Mouse (Mus musculus) hindbrain, embryonic 15.5 days (tissue): ENCODE measurements around the gene Phlda1. TPM values are rescaled to one million over a fixed set of nuclear protein-coding genes. Genes with fewer than 3 reads are reported as not detected.

Experiments
- ATAC-seq: fragments of 200-750 bp; cut with Nextera tagmentation; 2 replicates; pipeline ENCODE4 v1.8.0; 2017; ENCODE audit warnings: low read depth, moderate number of reproducible peaks, moderate TSS enrichment; ENCODE audit not compliant: low FRiP score
- H3K27ac ChIP-seq: fragments of 300-500 bp; sonication (generic); replicated peaks from 2 replicates; pipeline ENCODE4 v1.5.1; 2015; ENCODE audit warnings: mild to moderate bottlenecking, inconsistent platforms
- H3K27me3 ChIP-seq: fragments of 300-500 bp; sonication (generic); 2 replicates; pipeline ENCODE4 v1.6.1; 2015; ENCODE audit warnings: control low read depth, inconsistent platforms
- H3K36me3 ChIP-seq: fragments of 300-500 bp; sonication (generic); 2 replicates; pipeline ENCODE4 v1.6.1; 2015; ENCODE audit warnings: control low read depth, inconsistent platforms
- H3K4me1 ChIP-seq: fragments of 300-500 bp; sonication (generic); replicated peaks from 2 replicates; pipeline ENCODE4 v1.6.1; 2015; ENCODE audit warnings: control low read depth, inconsistent platforms
- H3K4me2 ChIP-seq: fragments of 300-500 bp; sonication (generic); 2 replicates; pipeline ENCODE4 v1.6.1; 2015; ENCODE audit warnings: moderate library complexity, mild to moderate bottlenecking, inconsistent platforms
- H3K4me3 ChIP-seq: fragments of 300-500 bp; sonication (generic); 2 replicates; pipeline ENCODE4 v1.5.1; 2015; ENCODE audit warnings: mild to moderate bottlenecking, inconsistent platforms
- H3K9ac ChIP-seq: fragments of 300-500 bp; sonication (generic); 2 replicates; pipeline ENCODE4 v1.6.1; 2015; ENCODE audit warnings: inconsistent platforms
- H3K9me3 ChIP-seq: fragments of 300-500 bp; sonication (generic); 2 replicates; pipeline ENCODE4 v1.6.1; 2016; ENCODE audit warnings: control low read depth, inconsistent platforms
- WGBS: fragments of 180-500 bp; shearing (Covaris S2); methylation state at CpG from one replicate; pipeline ENCODE4 v1.1.7; 2015; 5-methylcytosine and 5-hydroxymethylcytosine counted together
- polyA plus RNA-seq: library from polyadenylated mRNA; unstranded; fragments of >200 nt; fragmentation: Nextera tagmentation; extraction: Ambion mirVana; gene quantifications from 2 replicates; pipeline ENCODE4 v1.2.1, GENCODE M21; 2015

The Phlda1 gene
- polyA plus RNA-seq, 1 experiment from 2014 or later = 68.2 TPM

GRCm38 (mm10) chr10:111518350-111518749 is 12.3 kb downstream of the Phlda1 start:
- H3K27me3 ChIP-seq = no peaks in the 10 kb centered on the region
- no peak for ATAC-seq
- no peak overlapping the region for H3K4me2 ChIP-seq
- 87% methylated on average over 4 of the region's 4 CpGs for WGBS
- no peak overlapping the region for H3K9ac ChIP-seq
- no peak overlapping the region for H3K27ac ChIP-seq
- peaks cover 14% of the 10 kb centered on the region for H3K4me1 ChIP-seq
- H3K36me3 ChIP-seq = no peaks in the 10 kb centered on the region
- H3K4me3 ChIP-seq = no peak overlapping the region
- H3K9me3 ChIP-seq = no peaks in the 10 kb centered on the region

GRCm38 (mm10) chr10:111519620-111520370 is 13.7 kb downstream of the Phlda1 start:
- Histone ChIP-seq H3K9me3 (no peaks in the 10 kb centered on the region), H3K4me1 (peaks cover 21% of the 10 kb centered on the region), H3K27me3 (no peaks in the 10 kb centered on the region), H3K9ac (no peak overlapping the region), H3K36me3 (no peaks in the 10 kb centered on the region), H3K4me3 (peak overlapping the region; percentile 15), H3K4me2 (peak overlapping the region; percentile 44), H3K27ac (peak overlapping the region; percentile 67)
- peak; percentile 62; the same call in 1 of the 2 replicates for ATAC-seq
- 36% methylated on average over 24 of the region's 24 CpGs for WGBS

- Histone ChIP-seq H3K9ac (no peak overlapping the region), H3K27me3 (no peaks in the 10 kb centered on the region), H3K4me3 (no peak overlapping the region), H3K4me2 (no peak overlapping the region), H3K9me3 (no peaks in the 10 kb centered on the region), H3K27ac (peak overlapping the region; percentile 67; the same call in 1 of the 2 replicates), H3K36me3 (no peaks in the 10 kb centered on the region), H3K4me1 (peaks cover 21% of the 10 kb centered on the region)
- WGBS = 57% methylated on average over 3 of the region's 3 CpGs
- ATAC-seq = no peak
Observed at GRCm38 (mm10) chr10:111520621-111521020, 14.5 kb downstream of the Phlda1 start.

DNA sequence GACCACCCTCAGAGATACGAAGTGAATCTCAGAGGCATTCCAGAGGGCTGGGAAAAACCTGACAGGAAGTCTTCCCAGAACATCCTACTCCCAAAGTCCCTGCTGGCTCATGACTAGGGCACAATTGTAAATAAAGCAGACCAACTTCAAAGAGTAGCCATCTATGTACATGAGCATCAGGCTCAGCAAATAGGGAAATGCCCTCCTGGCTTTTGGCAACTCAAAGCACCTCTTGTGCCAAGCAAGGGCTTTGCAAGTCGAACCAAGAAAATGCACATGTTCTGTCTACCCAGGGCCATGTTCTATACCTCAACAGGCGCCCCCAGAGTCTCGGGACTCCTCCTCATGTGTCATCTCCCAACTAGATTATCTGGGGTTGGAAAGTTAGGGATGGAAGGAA is 15.6 kb downstream of the Phlda1 start:
- Histone ChIP-seq H3K4me2 (no peak overlapping the region), H3K36me3 (no peaks in the 10 kb centered on the region), H3K9ac (no peak overlapping the region), H3K9me3 (no peaks in the 10 kb centered on the region), H3K27me3 (no peaks in the 10 kb centered on the region), H3K4me1 (peaks cover 21% of the 10 kb centered on the region), H3K4me3 (no peak overlapping the region), H3K27ac (no peak overlapping the region)
- WGBS = 60% methylated on average over 4 of the region's 4 CpGs
- no peak for ATAC-seq

GRCm38 (mm10) chr10:111522230-111522629 is 16.1 kb downstream of the Phlda1 start:
- H3K9ac ChIP-seq = no peak overlapping the region
- ATAC-seq = no peak
- peaks cover 21% of the 10 kb centered on the region for H3K4me1 ChIP-seq
- H3K9me3 ChIP-seq = no peaks in the 10 kb centered on the region
- H3K27ac ChIP-seq = no peak overlapping the region
- no peak overlapping the region for H3K4me3 ChIP-seq
- WGBS = 72% methylated on average over 4 of the region's 4 CpGs
- H3K27me3 ChIP-seq = no peaks in the 10 kb centered on the region
- no peak overlapping the region for H3K4me2 ChIP-seq
- no peaks in the 10 kb centered on the region for H3K36me3 ChIP-seq

- Histone ChIP-seq H3K27me3 (no peaks in the 10 kb centered on the region), H3K9me3 (no peaks in the 10 kb centered on the region), H3K36me3 (no peaks in the 10 kb centered on the region), H3K9ac (no peak overlapping the region), H3K4me1 (peaks cover 21% of the 10 kb centered on the region), H3K4me2 (no peak overlapping the region), H3K27ac (no peak overlapping the region), H3K4me3 (no peak overlapping the region)
- no peak for ATAC-seq
- WGBS = 28% methylated on average over 12 of the region's 12 CpGs
Observed at GRCm38 (mm10) chr10:111523894-111524293, 17.8 kb downstream of the Phlda1 start.

DNA sequence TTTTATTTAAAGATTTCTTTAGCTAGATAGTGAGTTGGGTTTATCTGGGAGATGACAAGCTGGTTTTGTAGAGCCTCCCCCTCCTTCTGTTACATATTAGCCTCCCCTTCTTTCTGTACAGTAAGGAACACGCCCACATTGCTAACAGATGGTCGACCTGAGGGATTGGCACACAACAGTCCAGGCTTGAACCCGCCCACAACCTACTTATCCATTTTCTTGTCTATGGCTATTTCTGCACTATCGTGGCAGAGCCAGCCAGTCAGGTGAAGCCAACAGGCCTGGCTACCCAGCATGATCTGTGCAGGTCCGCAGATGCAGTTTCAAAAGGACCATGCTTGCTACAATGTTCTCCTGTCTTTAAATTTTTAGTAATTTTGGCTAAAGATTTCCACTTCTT is 21.0 kb downstream of the Phlda1 start:
- Histone ChIP-seq H3K27ac (no peak overlapping the region), H3K36me3 (no peaks in the 10 kb centered on the region), H3K9ac (no peak overlapping the region), H3K27me3 (no peaks in the 10 kb centered on the region), H3K4me1 (0 out of 2 replicates have a peak, but pooled peaks cover 7% of the 10 kb centered on the region), H3K9me3 (no peaks in the 10 kb centered on the region), H3K4me2 (no peak overlapping the region), H3K4me3 (no peak overlapping the region)
- ATAC-seq = no peak
- WGBS = 67% methylated on average over 5 of the region's 5 CpGs

DNA sequence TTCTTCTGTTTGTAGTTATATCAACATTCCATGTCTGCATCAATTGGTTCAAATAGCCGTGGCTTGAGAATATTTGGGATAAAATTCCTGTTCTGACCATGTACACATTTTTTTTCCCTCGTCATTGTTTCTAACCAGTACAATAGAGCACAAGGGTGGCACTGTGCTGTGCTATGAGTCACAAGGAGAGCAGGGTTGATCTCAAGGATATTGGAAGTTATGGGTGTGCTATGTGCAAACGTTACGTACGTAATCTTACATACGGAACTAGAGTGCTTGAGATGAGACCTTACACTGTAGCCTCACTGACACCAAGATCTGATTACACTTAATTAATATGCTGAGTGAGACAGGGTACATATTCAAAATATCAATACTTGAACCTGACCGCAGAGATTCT is 21.5 kb downstream of the Phlda1 start:
- ATAC-seq = no peak
- H3K4me3 ChIP-seq = no peak overlapping the region
- 92% methylated on average over 7 of the region's 7 CpGs for WGBS

DNA sequence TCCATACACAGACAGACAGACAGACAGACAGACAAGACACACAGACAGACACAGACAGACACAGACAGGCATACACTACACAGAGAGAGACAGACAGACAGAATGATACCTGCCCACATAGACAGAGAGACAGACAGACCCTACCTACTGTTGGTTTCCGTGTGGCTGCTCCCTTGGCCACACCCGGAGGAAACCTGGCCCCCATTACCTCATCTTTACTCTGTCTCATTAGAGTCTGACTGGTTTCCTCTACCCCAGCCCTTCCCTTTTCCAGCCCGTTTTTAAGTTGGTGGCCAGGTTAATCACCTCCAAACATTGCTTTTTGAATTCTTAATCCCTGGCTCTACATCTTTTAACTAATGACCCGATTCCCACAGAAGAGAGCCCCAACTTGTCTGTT is 22.2 kb downstream of the Phlda1 start:
- H3K4me2 ChIP-seq = no peak overlapping the region
- H3K27me3 ChIP-seq = no peaks in the 10 kb centered on the region
- 86% methylated on average over 4 of the region's 4 CpGs for WGBS
- 0 out of 2 replicates have a peak, but pooled peaks cover 7% of the 10 kb centered on the region for H3K4me1 ChIP-seq
- no peaks in the 10 kb centered on the region for H3K36me3 ChIP-seq
- no peak for ATAC-seq
- H3K4me3 ChIP-seq = no peak overlapping the region
- H3K9ac ChIP-seq = no peak overlapping the region
- H3K9me3 ChIP-seq = no peaks in the 10 kb centered on the region
- H3K27ac ChIP-seq = no peak overlapping the region

More for the DNA sequence above, 21.5 kb downstream of the Phlda1 start:
- H3K9ac ChIP-seq = no peak overlapping the region
- H3K9me3 ChIP-seq = no peaks in the 10 kb centered on the region
- H3K36me3 ChIP-seq = no peaks in the 10 kb centered on the region
- no peak overlapping the region for H3K4me2 ChIP-seq
- no peaks in the 10 kb centered on the region for H3K27me3 ChIP-seq
- H3K27ac ChIP-seq = no peak overlapping the region
- H3K4me1 ChIP-seq = 0 out of 2 replicates have a peak, but pooled peaks cover 7% of the 10 kb centered on the region

- H3K36me3 ChIP-seq = no peaks in the 10 kb centered on the region
- no peak overlapping the region for H3K27ac ChIP-seq
- H3K4me2 ChIP-seq = no peak overlapping the region
- H3K9me3 ChIP-seq = no peaks in the 10 kb centered on the region
- H3K4me3 ChIP-seq = no peak overlapping the region
- no peaks in the 10 kb centered on the region for H3K4me1 ChIP-seq
- H3K9ac ChIP-seq = no peak overlapping the region
- no peaks in the 10 kb centered on the region for H3K27me3 ChIP-seq
- no peak for ATAC-seq
- WGBS = 92% methylated on average over 7 of the region's 7 CpGs
Observed at GRCm38 (mm10) chr10:111530398-111530797, 24.3 kb downstream of the Phlda1 start.

- no peak for ATAC-seq
- H3K9me3 ChIP-seq = no peaks in the 10 kb centered on the region
- H3K4me2 ChIP-seq = no peak overlapping the region
- H3K27ac ChIP-seq = no peak overlapping the region
- no peaks in the 10 kb centered on the region for H3K27me3 ChIP-seq
- H3K36me3 ChIP-seq = no peaks in the 10 kb centered on the region
- no peak overlapping the region for H3K4me3 ChIP-seq
- WGBS = 73% methylated on average over 8 of the region's 8 CpGs
- H3K9ac ChIP-seq = no peak overlapping the region
- peaks cover 6% of the 10 kb centered on the region for H3K4me1 ChIP-seq
Observed at GRCm38 (mm10) chr10:111534691-111535090, 28.6 kb downstream of the Phlda1 start.

GRCm38 (mm10) chr10:111537410-111537809 is 31.3 kb downstream of the Phlda1 start:
- no peak overlapping the region for H3K4me2 ChIP-seq
- 85% methylated on average over 19 of the region's 19 CpGs for WGBS
- peak; percentile 11; the same call in 1 of the 2 replicates for ATAC-seq

More at GRCm38 (mm10) chr10:111537410-111537809, 31.3 kb downstream of the Phlda1 start:
- H3K27me3 ChIP-seq = no peaks in the 10 kb centered on the region
- no peak overlapping the region for H3K4me3 ChIP-seq
- no peaks in the 10 kb centered on the region for H3K36me3 ChIP-seq
- H3K27ac ChIP-seq = no peak overlapping the region
- no peaks in the 10 kb centered on the region for H3K9me3 ChIP-seq
- peaks cover 9% of the 10 kb centered on the region for H3K4me1 ChIP-seq
- H3K9ac ChIP-seq = no peak overlapping the region
